Mouse (Mus musculus) natural killer cell, adult 2 months (primary cell): ENCODE measurements around the gene Mc1r.
"Not testable (repeated sequence)": the region's sequence is repeated elsewhere in the genome, so short reads cannot be mapped to it uniquely, and the experiment has no call there.

Experiments
- DNase-seq, 2 experiments: peaks; one replicate each; pipeline ENCODE4 v3.0.0; 2022; ENCODE audit warnings: low spot score in 2 of 2

The Mc1r gene

DNA sequence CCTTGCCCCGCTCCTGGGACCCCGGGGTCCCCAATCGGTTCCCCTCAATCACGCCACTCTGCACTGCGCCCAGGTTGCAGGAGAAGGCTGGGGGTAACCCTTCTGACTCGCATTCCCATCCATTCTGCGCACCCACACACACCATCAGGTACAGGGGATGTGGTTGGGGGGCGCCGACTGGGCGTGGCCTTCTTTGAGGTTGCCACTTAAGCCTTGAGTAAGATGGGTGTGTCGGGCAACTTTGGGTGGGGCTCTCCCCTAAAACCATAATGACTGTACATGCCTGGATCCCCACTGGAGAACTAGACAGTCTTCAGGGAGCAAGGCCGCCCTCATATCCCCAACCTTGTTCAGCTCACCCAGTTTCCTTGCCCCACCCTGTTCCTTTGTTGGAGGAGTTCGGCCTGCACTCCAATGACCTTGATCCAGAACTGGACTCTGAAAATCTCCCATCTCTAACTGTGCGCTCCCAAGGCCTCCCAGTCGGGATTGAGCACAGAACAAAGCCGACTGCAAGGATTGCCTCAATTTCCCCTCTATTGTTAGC, 4.9 kb downstream of the Mc1r start:
- DNase-seq = no peak

- peak in 1 of 2 experiments; percentile 50 for DNase-seq
These were observed 5.8 kb downstream of the Mc1r start for GRCm38 (mm10) chr8:123412560-123413170.

GRCm38 (mm10) chr8:123414255-123414654, 7.3 kb downstream of the Mc1r start:
- no peak for DNase-seq

GRCm38 (mm10) chr8:123414997-123415696, 8.2 kb downstream of the Mc1r start:
- not testable (repeated sequence) for DNase-seq

- DNase-seq = peak in 1 of 2 experiments; percentile 36
These were observed 9.3 kb downstream of the Mc1r start for GRCm38 (mm10) chr8:123415967-123416943.

DNA sequence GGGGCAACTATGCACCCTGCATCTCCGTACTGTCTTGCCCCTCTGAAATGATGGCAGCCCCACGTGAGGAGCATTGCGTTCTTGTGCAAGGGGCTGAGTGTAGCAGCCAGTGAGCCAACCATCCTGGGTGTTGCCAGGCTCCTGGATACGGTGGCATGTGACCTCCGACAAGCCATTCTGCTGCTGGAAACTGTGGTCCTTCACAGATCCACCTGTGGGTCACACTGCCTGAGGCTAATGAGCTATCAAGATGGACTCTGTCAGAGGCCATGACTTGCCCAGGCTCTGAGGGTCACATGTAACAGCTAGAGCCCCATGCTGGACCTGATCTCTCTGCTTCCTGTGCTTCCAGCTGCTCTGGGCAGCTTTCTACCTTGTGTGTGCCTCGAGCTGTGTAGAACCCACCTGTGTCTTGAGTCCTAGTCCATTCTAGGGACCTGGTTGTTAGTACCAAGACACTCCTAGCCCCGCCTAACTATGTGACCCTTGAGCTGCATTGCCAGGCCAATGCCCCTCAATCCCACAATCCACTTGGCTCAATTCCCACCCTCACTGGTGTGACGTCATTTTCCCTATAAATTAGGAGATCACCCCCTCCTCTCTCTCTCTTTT, 10.1 kb downstream of the Mc1r start:
- no peak for DNase-seq

DNA sequence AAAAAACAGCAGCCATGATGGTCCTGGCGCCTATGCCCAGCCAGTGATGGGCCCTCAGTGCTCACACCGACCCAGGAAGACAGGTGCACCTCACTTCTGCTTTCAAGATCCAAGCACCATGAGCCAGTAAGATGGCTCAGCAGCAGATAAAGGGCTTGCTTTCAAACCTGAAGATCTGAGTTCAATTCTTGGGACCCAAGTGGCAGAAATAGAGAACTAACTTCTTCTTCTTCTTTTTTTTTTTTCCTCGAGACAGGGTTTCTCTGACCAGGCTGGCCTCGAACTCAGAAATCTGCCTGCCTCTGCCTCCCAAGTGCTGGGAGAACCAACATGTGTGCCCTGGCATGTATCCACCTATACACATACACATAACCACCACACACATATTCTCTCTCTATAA, 12.8 kb downstream of the Mc1r start:
- DNase-seq = no peak

DNA sequence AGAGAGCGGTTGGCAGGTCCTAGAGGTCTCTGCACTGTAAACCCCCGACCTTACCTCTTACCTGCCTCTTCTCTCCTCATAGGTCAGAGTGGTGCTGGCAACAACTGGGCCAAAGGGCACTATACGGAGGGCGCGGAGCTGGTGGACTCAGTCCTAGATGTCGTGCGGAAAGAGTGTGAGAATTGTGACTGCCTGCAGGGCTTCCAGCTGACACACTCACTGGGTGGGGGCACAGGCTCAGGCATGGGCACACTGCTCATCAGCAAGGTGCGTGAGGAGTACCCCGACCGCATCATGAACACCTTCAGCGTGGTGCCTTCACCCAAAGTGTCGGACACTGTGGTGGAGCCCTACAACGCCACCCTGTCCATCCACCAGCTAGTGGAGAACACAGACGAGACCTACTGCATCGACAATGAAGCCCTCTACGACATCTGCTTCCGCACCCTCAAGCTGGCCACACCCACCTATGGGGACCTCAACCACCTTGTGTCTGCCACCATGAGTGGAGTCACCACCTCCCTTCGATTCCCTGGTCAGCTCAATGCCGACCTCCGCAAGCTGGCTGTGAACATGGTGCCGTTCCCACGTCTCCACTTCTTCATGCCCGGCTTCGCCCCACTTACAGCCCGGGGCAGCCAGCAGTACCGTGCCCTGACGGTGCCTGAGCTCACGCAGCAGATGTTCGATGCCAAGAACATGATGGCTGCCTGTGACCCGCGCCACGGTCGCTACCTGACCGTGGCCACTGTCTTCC, 13.8 kb downstream of the Mc1r start:
- DNase-seq = no peak

DNA sequence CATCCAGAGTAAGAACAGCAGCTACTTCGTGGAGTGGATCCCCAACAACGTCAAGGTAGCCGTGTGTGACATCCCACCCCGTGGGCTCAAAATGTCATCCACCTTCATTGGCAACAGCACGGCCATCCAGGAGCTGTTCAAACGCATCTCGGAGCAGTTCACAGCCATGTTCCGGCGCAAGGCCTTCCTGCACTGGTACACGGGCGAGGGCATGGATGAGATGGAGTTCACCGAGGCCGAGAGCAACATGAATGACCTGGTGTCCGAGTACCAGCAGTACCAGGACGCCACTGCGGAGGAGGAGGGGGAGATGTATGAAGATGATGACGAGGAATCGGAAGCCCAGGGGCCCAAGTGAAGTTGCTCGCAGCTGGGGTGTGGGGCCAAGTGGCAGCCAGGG, 14.4 kb downstream of the Mc1r start:
- no peak for DNase-seq

DNA sequence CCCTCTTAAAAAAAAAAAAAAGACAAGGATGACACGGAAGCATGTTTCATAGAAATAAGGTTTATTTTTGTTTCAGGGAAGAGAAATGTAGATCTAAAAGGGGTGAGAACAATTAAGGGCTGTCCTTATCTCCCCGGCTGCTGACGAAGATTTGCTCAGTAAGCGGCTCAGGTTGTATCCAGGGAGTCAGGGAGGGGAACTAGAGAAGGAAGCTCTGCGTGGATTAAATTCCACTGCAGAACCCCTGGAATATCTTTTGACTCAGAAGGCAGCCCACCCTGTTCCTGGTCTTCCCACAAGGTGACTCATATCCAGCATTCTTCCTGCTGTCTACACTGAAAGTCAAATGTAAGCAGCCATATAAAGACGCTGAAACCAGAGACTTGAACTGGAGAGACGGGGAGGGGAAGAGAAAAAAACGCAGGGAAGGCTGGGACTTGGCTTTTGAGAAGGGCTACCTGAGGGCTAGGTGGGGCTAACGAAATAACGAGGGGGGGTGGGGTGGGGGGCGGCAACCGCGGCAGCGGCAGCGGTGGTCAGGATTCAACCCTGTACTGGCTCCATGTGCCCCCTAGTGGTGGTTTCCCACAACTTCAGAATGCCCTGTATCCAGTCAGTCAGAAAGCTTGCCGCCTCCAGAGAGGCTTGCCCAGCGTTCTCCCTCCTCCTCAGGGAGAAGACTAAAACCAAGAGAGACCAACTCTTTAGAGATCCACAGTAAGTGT, 15.3 kb downstream of the Mc1r start:
- DNase-seq = peak; percentile 39 to 58

GRCm38 (mm10) chr8:123422781-123423159, 15.9 kb downstream of the Mc1r start:
- DNase-seq = no peak

GRCm38 (mm10) chr8:123423441-123423840, 16.5 kb downstream of the Mc1r start, which contains the start of gene Def8:
Def8 (plus strand) TSS chr8:123423527.
- no peak for DNase-seq

DNA sequence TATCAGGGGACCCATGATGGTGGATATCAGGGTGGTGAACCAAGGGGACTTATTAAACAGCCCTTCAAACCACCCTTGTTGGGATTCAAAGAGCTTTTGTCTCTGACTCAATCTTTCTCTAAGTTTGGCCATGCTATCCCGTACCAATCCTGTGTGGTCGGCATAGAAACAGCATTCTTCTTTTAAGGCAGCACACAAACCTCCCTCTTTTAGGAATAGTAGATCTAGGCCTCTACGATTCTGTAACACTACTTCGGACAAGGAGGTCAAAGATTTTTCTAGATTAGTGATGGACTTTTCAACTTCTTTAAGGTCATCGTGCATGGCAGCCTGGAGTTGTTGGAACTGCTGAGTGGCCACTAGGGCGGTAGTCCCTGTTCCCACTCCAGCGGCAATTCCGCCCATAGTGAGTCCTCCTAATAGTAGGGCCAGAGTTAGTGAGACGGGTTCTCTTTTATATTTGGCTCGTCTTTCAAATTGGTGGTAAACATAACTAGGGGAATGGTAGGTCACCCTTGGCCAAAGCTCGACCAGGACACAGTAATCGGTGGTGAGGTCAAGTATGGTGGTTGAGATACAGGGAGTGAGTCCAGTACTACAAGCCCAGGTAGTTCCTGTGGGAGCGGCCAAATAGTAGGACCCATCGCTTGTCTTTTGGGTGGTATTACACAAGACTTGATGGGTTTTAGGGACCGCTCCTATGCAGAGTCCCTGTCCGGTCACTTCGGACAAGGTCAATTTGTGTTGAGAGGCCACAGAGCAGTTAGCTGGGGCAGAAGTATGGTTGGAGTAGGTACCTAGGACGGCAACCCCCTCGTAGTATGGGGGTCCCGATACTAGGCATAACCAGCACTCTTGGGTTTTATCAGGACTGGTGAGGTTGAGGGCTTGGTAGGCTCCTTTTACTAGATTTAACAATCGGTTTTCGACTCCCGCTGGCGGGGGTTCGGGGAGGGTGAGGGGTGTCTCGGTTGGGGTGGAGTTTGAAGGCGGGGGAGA, 19.9 kb downstream of the Mc1r start:
- no peak for DNase-seq

GRCm38 (mm10) chr8:123427639-123428275, 20.9 kb downstream of the Mc1r start:
- no peak for DNase-seq

GRCm38 (mm10) chr8:123428343-123428893, 21.5 kb downstream of the Mc1r start:
- DNase-seq = no peak

GRCm38 (mm10) chr8:123428939-123429721, 22.2 kb downstream of the Mc1r start:
- no peak for DNase-seq

DNA sequence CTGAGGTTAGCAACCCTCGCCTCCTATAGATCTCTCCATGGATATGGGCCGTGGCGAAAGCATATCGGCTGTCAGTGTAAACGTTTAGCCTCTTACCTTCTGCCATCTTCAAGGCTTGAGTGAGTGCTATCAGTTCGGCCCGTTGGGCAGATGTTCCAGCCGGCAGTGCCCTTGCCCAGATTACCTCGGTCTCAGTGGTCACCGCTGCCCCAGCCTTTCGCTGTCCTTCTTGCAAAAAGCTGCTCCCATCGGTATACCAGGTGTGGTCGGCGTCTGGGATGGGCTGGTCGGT, 22.8 kb downstream of the Mc1r start:
- not testable (repeated sequence) for DNase-seq
